Mouse (Mus musculus): Measurements from ENCODE around the gene Ankmy2. TPM values are rescaled to one million over a fixed set of nuclear protein-coding genes. Genes with fewer than 3 reads are reported as not detected.

Gene Ankmy2
- polyA plus RNA-seq, 1 experiment from 2014 or later = 21.4 TPM

- H3K36me3 ChIP-seq (replicated peaks) = no peaks in the 10 kb centered on the region
- no peak overlapping the region for H3K27ac ChIP-seq
- no peaks in the 10 kb centered on the region for H3K9me3 ChIP-seq
- no peak overlapping the region for H3K4me3 ChIP-seq
- no peaks in the 10 kb centered on the region for H3K4me1 ChIP-seq
- WGBS = 2% methylated on average over 1 of the region's 1 CpGs
- DNase-seq (ENCODE audit: extremely low spot score, low spot score) = peak; percentile 31
- H3K27me3 ChIP-seq (ENCODE audit: poor library complexity, severe bottlenecking) = 0 out of 2 replicates have a peak, but pooled peaks cover 6% of the 10 kb centered on the region
These were observed 58.2 kb downstream of the Ankmy2 start for GRCm38 (mm10) chr12:36215149-36215480.

- no peaks in the 10 kb centered on the region for H3K36me3 ChIP-seq (replicated peaks)
- H3K27ac ChIP-seq = no peak overlapping the region
- 0 out of 2 replicates have a peak, but pooled peaks cover 6% of the 10 kb centered on the region for H3K27me3 ChIP-seq (ENCODE audit: poor library complexity, severe bottlenecking)
- H3K4me1 ChIP-seq = no peaks in the 10 kb centered on the region
- DNase-seq (ENCODE audit: extremely low spot score, low spot score) = no peak
- H3K9me3 ChIP-seq = no peaks in the 10 kb centered on the region
- 76% methylated on average over 4 of the region's 4 CpGs for WGBS
- H3K4me3 ChIP-seq = no peak overlapping the region
These were observed 59.3 kb downstream of the Ankmy2 start for GRCm38 (mm10) chr12:36216230-36216629.

GRCm38 (mm10) chr12:36216905-36217304, 60.0 kb downstream of the Ankmy2 start:
- Histone ChIP-seq H3K4me1 (no peaks in the 10 kb centered on the region), H3K9me3 (no peaks in the 10 kb centered on the region), H3K27ac (no peak overlapping the region), H3K4me3 (no peak overlapping the region), H3K27me3 (ENCODE audit: poor library complexity, severe bottlenecking) (0 out of 2 replicates have a peak, but pooled peaks cover 6% of the 10 kb centered on the region), H3K36me3 (replicated peaks) (no peaks in the 10 kb centered on the region)
- no peak for DNase-seq (ENCODE audit: extremely low spot score, low spot score)
- WGBS = 92% methylated on average over 10 of the region's 10 CpGs

DNA sequence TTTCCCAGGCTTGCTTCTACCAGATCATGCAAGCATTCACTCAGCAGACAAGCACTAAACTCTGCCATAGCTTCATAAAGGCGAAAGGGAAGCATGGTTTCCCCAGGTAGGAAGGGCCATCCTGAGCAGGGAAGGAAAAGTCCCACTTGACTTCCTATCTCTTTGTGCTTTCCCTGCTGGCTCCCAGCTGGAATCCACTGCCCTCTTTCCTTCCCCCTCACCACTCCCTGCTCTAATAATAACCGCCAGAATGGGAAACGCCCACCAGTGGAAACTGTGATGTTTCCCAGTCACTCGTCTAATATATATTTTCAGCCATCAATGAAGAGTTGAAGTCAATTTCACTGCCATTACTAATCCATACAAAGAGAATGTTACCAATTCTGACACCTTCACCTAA, 67.5 kb downstream of the Ankmy2 start:
- Histone ChIP-seq H3K27ac (no peak overlapping the region), H3K4me1 (no peaks in the 10 kb centered on the region), H3K4me3 (no peak overlapping the region), H3K27me3 (ENCODE audit: poor library complexity, severe bottlenecking) (no peaks in the 10 kb centered on the region), H3K9me3 (no peaks in the 10 kb centered on the region), H3K36me3 (replicated peaks) (no peaks in the 10 kb centered on the region)
- no peak for DNase-seq (ENCODE audit: extremely low spot score, low spot score)
- WGBS = 77% methylated on average over 4 of the region's 4 CpGs

DNA sequence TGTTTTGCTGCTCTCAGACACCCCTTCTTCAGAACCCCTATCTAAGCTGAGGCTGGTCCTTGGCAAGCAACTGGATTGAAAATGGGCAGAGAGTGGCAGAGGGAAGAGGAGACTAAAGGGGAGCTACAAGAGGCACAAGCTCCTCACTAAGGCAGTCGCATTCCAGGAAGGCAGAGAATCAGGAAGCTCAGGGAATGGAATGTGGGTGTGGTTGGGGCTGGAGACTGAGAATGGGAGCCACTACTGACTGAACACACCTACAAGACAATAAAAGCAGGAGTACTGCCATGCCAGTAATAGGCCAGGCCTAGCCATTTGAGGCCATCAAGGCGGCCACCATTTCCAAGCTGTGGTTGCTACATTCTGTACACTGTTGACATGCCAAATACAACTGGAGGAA, 74.5 kb downstream of the Ankmy2 start:
- no peaks in the 10 kb centered on the region for H3K4me1 ChIP-seq

DNA sequence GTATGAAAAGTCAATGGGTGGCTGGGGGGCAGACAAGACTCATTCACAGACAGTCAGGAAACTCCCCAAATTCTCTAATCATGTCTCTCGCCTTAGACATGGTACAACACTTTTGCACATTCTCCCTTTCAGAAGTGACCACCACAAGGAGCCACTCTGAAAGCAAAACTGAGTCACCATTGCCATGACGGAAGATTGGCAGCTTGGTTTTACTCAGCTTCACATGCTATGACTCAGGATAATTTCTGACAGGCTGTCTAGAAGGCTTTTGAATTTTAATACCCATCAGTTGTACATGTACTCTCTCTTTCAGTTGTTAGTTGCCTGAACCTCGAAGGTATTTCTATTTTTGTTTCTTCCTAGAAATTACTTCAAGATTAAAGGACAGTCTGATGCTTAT, 84.3 kb downstream of the Ankmy2 start:
- Histone ChIP-seq H3K36me3 (replicated peaks) (no peaks in the 10 kb centered on the region), H3K4me1 (no peaks in the 10 kb centered on the region), H3K4me3 (no peak overlapping the region), H3K9me3 (no peaks in the 10 kb centered on the region), H3K27ac (no peak overlapping the region), H3K27me3 (ENCODE audit: poor library complexity, severe bottlenecking) (no peaks in the 10 kb centered on the region)
- WGBS = 83% methylated on average over 3 of the region's 3 CpGs
- DNase-seq (ENCODE audit: extremely low spot score, low spot score) = no peak

More for the DNA sequence above, 74.5 kb downstream of the Ankmy2 start:
- Histone ChIP-seq H3K4me3 (no peak overlapping the region), H3K9me3 (no peaks in the 10 kb centered on the region; the same call in 1 of the 2 replicates), H3K27me3 (ENCODE audit: poor library complexity, severe bottlenecking) (no peaks in the 10 kb centered on the region), H3K36me3 (replicated peaks) (no peaks in the 10 kb centered on the region), H3K27ac (no peak overlapping the region)
- no peak for DNase-seq (ENCODE audit: extremely low spot score, low spot score)
- WGBS = 76% methylated on average over 2 of the region's 2 CpGs

Other genes with a start within 250 kb of the Ankmy2 start
- gene Agr3, start 231.5 kb upstream of the Ankmy2 start, polyA plus RNA-seq (2016; fragmentation: Nextera tagmentation; extraction: Ambion mirVana) = not detected in 2 replicates
- not detected in 2 replicates for gene Agr2, start 164.2 kb upstream of the Ankmy2 start, polyA plus RNA-seq (2016; fragmentation: Nextera tagmentation; extraction: Ambion mirVana)
- 160 and 161 TPM in 2 replicates for gene Tspan13, start 114.6 kb upstream of the Ankmy2 start, polyA plus RNA-seq (2016; fragmentation: Nextera tagmentation; extraction: Ambion mirVana)
- 269 and 276 TPM in 2 replicates for gene Bzw2, start 966 bp downstream of the Ankmy2 start, polyA plus RNA-seq (2016; fragmentation: Nextera tagmentation; extraction: Ambion mirVana)
- gene Lrrc72, start 96.3 kb downstream of the Ankmy2 start, polyA plus RNA-seq (2016; fragmentation: Nextera tagmentation; extraction: Ambion mirVana) = not detected in 2 replicates
- 10.2 and 11.4 TPM in 2 replicates for gene Sostdc1, start 157.0 kb downstream of the Ankmy2 start, polyA plus RNA-seq (2016; fragmentation: Nextera tagmentation; extraction: Ambion mirVana)
- gene Ispd, start 224.3 kb downstream of the Ankmy2 start, polyA plus RNA-seq (2016; fragmentation: Nextera tagmentation; extraction: Ambion mirVana) = 5.7 and 6.2 TPM in 2 replicates
- 0.74 and 0.95 TPM in 2 replicates for gene D630036H23Rik, start 225.1 kb downstream of the Ankmy2 start, polyA plus RNA-seq (2016; fragmentation: Nextera tagmentation; extraction: Ambion mirVana)

Measured in forebrain, embryonic 10.5 days (tissue).